Mouse (Mus musculus) heart, embryonic 16.5 days (tissue): Measurements from ENCODE around the gene Pfkfb3. TPM values are rescaled to one million over a fixed set of nuclear protein-coding genes. Genes with fewer than 3 reads are reported as not detected.

Experiments
- ATAC-seq: fragments of 200-750 bp; cut with Nextera tagmentation; replicated peaks from 2 replicates; pipeline ENCODE4 v1.8.0; 2017; ENCODE audit warnings: moderate number of reproducible peaks; ENCODE audit not compliant: insufficient read depth, low FRiP score; ENCODE audit errors: extremely low read depth
- H3K27ac ChIP-seq: fragments of 300-500 bp; sonication (generic); 2 replicates; pipeline ENCODE4 v1.5.1; 2014; ENCODE audit warnings: mild to moderate bottlenecking, low read length, control low read depth, moderate library complexity
- H3K27me3 ChIP-seq: fragments of 300-500 bp; sonication (generic); 2 replicates; pipeline ENCODE4 v1.6.1; 2014; ENCODE audit warnings: low read length, mixed read lengths; ENCODE audit not compliant: control insufficient read depth, insufficient read depth
- H3K36me3 ChIP-seq: fragments of 300-500 bp; sonication (generic); 2 replicates; pipeline ENCODE4 v1.6.1; 2014; ENCODE audit not compliant: control insufficient read depth, insufficient read depth
- H3K4me1 ChIP-seq: fragments of 300-500 bp; sonication (generic); 2 replicates; pipeline ENCODE4 v1.6.1; 2014; ENCODE audit warnings: low read length, mixed read lengths; ENCODE audit not compliant: control insufficient read depth, insufficient read depth
- H3K4me2 ChIP-seq: fragments of 300-500 bp; sonication (generic); 2 replicates; pipeline ENCODE4 v1.6.1; 2014; ENCODE audit warnings: low read depth, mild to moderate bottlenecking, control low read depth, low read length
- H3K4me3 ChIP-seq: fragments of 300-500 bp; sonication (generic); 2 replicates; pipeline ENCODE4 v1.5.1; 2014; ENCODE audit warnings: mild to moderate bottlenecking, control low read depth, low read length
- H3K9ac ChIP-seq: fragments of 300-500 bp; sonication (generic); 2 replicates; pipeline ENCODE4 v1.6.1; 2014; ENCODE audit warnings: low read length, control low read depth
- H3K9me3 ChIP-seq: fragments of 300-500 bp; sonication (generic); replicated peaks from 2 replicates; pipeline ENCODE4 v1.6.1; 2016; ENCODE audit warnings: low read length; ENCODE audit not compliant: control insufficient read depth
- WGBS: fragments of 180-500 bp; shearing (Covaris S2); extraction: QIAGEN DNeasy Blood & Tissue Kit; methylation state at CpG from one replicate; pipeline ENCODE4 v1.1.7; 2014; 5-methylcytosine and 5-hydroxymethylcytosine counted together
- polyA plus RNA-seq: library from polyadenylated mRNA; unstranded; fragments of >200 nt; fragmentation: Nextera tagmentation; extraction: Ambion mirVana; gene quantifications from 2 replicates; pipeline ENCODE4 v1.2.1, GENCODE M21; 2015

Gene Pfkfb3
- polyA plus RNA-seq, 1 experiment from 2014 or later, result 9.5 TPM

- no peaks in the 10 kb centered on the region for H3K9me3 ChIP-seq
- H3K4me3 ChIP-seq, result no peak overlapping the region
- H3K4me1 ChIP-seq, result no peaks in the 10 kb centered on the region
- WGBS, result 89% methylated on average over 5 of the region's 5 CpGs
- H3K27ac ChIP-seq, result no peak overlapping the region
- no peaks in the 10 kb centered on the region for H3K27me3 ChIP-seq
- ATAC-seq, result no peak
- H3K9ac ChIP-seq, result no peak overlapping the region
- H3K36me3 ChIP-seq, result no peaks in the 10 kb centered on the region
- H3K4me2 ChIP-seq, result no peak overlapping the region
Measured at GRCm38 (mm10) chr2:11526063-11526462, 27.8 kb downstream of the Pfkfb3 start.

- no peaks in the 10 kb centered on the region for H3K27me3 ChIP-seq
- WGBS, result 77% methylated on average over 6 of the region's 6 CpGs
- no peak for ATAC-seq
Measured at GRCm38 (mm10) chr2:11524736-11525135, 29.1 kb downstream of the Pfkfb3 start.

GRCm38 (mm10) chr2:11521758-11522157 is 32.1 kb downstream of the Pfkfb3 start:
- Histone ChIP-seq H3K27me3 (no peaks in the 10 kb centered on the region), H3K9ac (no peak overlapping the region), H3K36me3 (no peaks in the 10 kb centered on the region), H3K4me2 (no peak overlapping the region), H3K27ac (no peak overlapping the region), H3K9me3 (no peaks in the 10 kb centered on the region), H3K4me1 (no peaks in the 10 kb centered on the region), H3K4me3 (no peak overlapping the region)
- WGBS, result 92% methylated on average over 7 of the region's 7 CpGs
- ATAC-seq, result no peak

More at GRCm38 (mm10) chr2:11524736-11525135, 29.1 kb downstream of the Pfkfb3 start:
- no peak overlapping the region for H3K27ac ChIP-seq
- H3K4me2 ChIP-seq, result no peak overlapping the region
- no peaks in the 10 kb centered on the region for H3K9me3 ChIP-seq
- H3K4me3 ChIP-seq, result no peak overlapping the region
- H3K9ac ChIP-seq, result no peak overlapping the region
- H3K36me3 ChIP-seq, result no peaks in the 10 kb centered on the region
- H3K4me1 ChIP-seq, result no peaks in the 10 kb centered on the region

GRCm38 (mm10) chr2:11520786-11521185 is 33.1 kb downstream of the Pfkfb3 start:
- Histone ChIP-seq H3K4me1 (no peaks in the 10 kb centered on the region), H3K27ac (no peak overlapping the region), H3K4me2 (no peak overlapping the region), H3K9me3 (no peaks in the 10 kb centered on the region), H3K36me3 (no peaks in the 10 kb centered on the region), H3K4me3 (no peak overlapping the region), H3K27me3 (no peaks in the 10 kb centered on the region), H3K9ac (no peak overlapping the region)
- ATAC-seq, result no peak
- 69% methylated on average over 9 of the region's 9 CpGs for WGBS

- no peak for ATAC-seq
- 67% methylated on average over 3 of the region's 3 CpGs for WGBS
- Histone ChIP-seq H3K4me3 (no peak overlapping the region), H3K27ac (no peak overlapping the region), H3K9ac (no peak overlapping the region), H3K4me2 (no peak overlapping the region), H3K27me3 (no peaks in the 10 kb centered on the region), H3K4me1 (peaks cover 10% of the 10 kb centered on the region), H3K9me3 (no peaks in the 10 kb centered on the region), H3K36me3 (no peaks in the 10 kb centered on the region)
Measured at GRCm38 (mm10) chr2:11515828-11516227, 38.0 kb downstream of the Pfkfb3 start.

GRCm38 (mm10) chr2:11513057-11513967 is 40.6 kb downstream of the Pfkfb3 start:
- Histone ChIP-seq H3K9ac (no peak overlapping the region), H3K36me3 (no peaks in the 10 kb centered on the region), H3K27me3 (no peaks in the 10 kb centered on the region), H3K9me3 (no peaks in the 10 kb centered on the region), H3K4me3 (no peak overlapping the region), H3K27ac (peak overlapping the region; percentile 27; the same call in 1 of the 2 replicates), H3K4me2 (peak overlapping the region; percentile 29), H3K4me1 (peaks cover 10% of the 10 kb centered on the region)
- 46% methylated on average over 18 of the region's 18 CpGs for WGBS
- ATAC-seq, result peak; percentile 45; the same call in 1 of the 2 replicates

GRCm38 (mm10) chr2:11512127-11512526 is 41.8 kb downstream of the Pfkfb3 start:
- WGBS, result 83% methylated on average over 1 of the region's 1 CpGs
- ATAC-seq, result no peak

GRCm38 (mm10) chr2:11503736-11504135 is 50.1 kb downstream of the Pfkfb3 start:
- peak overlapping the region; percentile 78 for H3K4me3 ChIP-seq
- ATAC-seq, result no peak
- peaks cover 25% of the 10 kb centered on the region for H3K4me1 ChIP-seq
- H3K4me2 ChIP-seq, result peak overlapping the region; percentile 98
- no peaks in the 10 kb centered on the region for H3K9me3 ChIP-seq
- no peaks in the 10 kb centered on the region for H3K27me3 ChIP-seq
- peak overlapping the region; percentile 87 for H3K27ac ChIP-seq
- H3K36me3 ChIP-seq, result no peaks in the 10 kb centered on the region
- 31% methylated on average over 7 of the region's 7 CpGs for WGBS
- peak overlapping the region; percentile 85 for H3K9ac ChIP-seq

More at GRCm38 (mm10) chr2:11512127-11512526, 41.8 kb downstream of the Pfkfb3 start:
- H3K4me2 ChIP-seq, result no peak overlapping the region
- H3K4me3 ChIP-seq, result no peak overlapping the region
- peaks cover 10% of the 10 kb centered on the region for H3K4me1 ChIP-seq
- no peak overlapping the region for H3K9ac ChIP-seq
- H3K36me3 ChIP-seq, result no peaks in the 10 kb centered on the region
- H3K27ac ChIP-seq, result no peak overlapping the region
- H3K9me3 ChIP-seq, result no peaks in the 10 kb centered on the region
- H3K27me3 ChIP-seq, result no peaks in the 10 kb centered on the region

GRCm38 (mm10) chr2:11502901-11503431 is 50.9 kb downstream of the Pfkfb3 start:
- Histone ChIP-seq H3K4me1 (peaks cover 25% of the 10 kb centered on the region), H3K27ac (peak overlapping the region; percentile 87), H3K27me3 (no peaks in the 10 kb centered on the region), H3K4me3 (peak overlapping the region; percentile 78), H3K4me2 (peak overlapping the region; percentile 98), H3K36me3 (peaks cover 4% of the 10 kb centered on the region; the same call in 1 of the 2 replicates), H3K9ac (peak overlapping the region; percentile 85), H3K9me3 (no peaks in the 10 kb centered on the region)
- peak; percentile 71 for ATAC-seq
- under 1% methylated on average over 39 of the region's 39 CpGs for WGBS
